In the genomic region with DNA sequence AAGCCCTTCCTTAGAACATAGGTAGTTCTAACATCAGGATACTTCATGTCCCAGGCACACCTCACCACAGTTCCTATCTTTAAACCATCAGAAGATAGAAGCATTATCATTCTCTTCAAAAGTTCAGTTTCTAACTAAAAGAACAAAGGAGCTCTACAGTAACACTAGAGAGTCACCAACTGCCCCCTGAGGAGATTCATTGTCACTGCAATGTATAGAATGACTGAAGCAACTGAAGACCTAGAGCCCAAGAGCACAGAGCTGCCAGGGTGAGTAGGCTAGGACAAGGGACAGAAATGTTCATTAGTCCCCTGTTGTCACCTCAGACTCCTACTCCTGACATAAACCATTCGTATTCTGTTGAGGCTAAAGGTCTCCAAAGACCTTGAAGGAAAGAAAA, we compare ENCODE assay signal across 26 mouse cellular contexts.
A peak's percentile ranks its signal among the peaks of the same experiment; 100 is the strongest.
DNase-seq lines count a peak whose midpoint lies in the region; ATAC-seq lines count a peak whose summit lies in the region.
"Had no signal": no experiment of that assay in that cellular context is flagged by ENCODE, and none has a peak within 500 bp of the region (broad histone marks: within the 10 kb centered on the region; RNA-seq: fewer than 3 reads in every experiment).

No protein-coding gene starts in this region.

- ATAC-seq in CD4-positive, CD25-positive, alpha-beta regulatory T cell, adult 4 months = no peak
- ATAC-seq in megakaryocyte-erythroid progenitor cell, adult 5-6 weeks (replicated peaks; ENCODE audit: low FRiP score, low TSS enrichment, poor library complexity, severe bottlenecking) = peak; percentile 52; the same call in 1 of the 2 replicates
- no peak for ATAC-seq in monocyte, adult 5-6 weeks (replicated peaks; ENCODE audit: insufficient number of reproducible peaks, low FRiP score, low TSS enrichment, poor library complexity, severe bottlenecking)
- ATAC-seq: forebrain, embryonic 14.5 days; intestine, postnatal 0 days; lung, postnatal 0 days; midbrain, embryonic 13.5 days had no signal

- DNase-seq in CD4-positive, CD25-positive, alpha-beta regulatory T cell, adult 2 months (ENCODE audit: low read depth, low spot score) = peak; percentile 25
- peak; percentile 13 for DNase-seq in thymus, postnatal 0 days (ENCODE audit: low spot score)
- no peak for DNase-seq in thymus, adult 18-20 months
- DNase-seq in adrenal gland, adult 8-10 months = no peak
- no peak for DNase-seq in ovary, adult 18-20 months (ENCODE audit: low spot score)
- DNase-seq: adrenal gland, postnatal 25 days; cerebellum, adult 11-12 months; cerebellum, postnatal 10 days; gastrocnemius, adult 2 months; gastrocnemius, postnatal 36 days; heart, adult 2 months; heart, postnatal 4 days; kidney, adult 9 months; kidney, postnatal 10 days; layer of hippocampus, adult 9-11 months; liver, embryonic 13.5 days; lung, adult 18-20 months; lung, postnatal 4 days; thymus, postnatal 36 days had no signal

Comparison
In these comparisons a context has a peak if more than half of its experiments do, and no peak if none do; other contexts are left out.
1. DNase-seq: peak in CD4-positive, CD25-positive, alpha-beta regulatory T cell, adult 2 months (single experiment) and thymus, postnatal 0 days (single experiment); none in thymus, adult 18-20 months (0 of 2), adrenal gland, adult 8-10 months (single experiment) and ovary, adult 18-20 months (single experiment).